Mouse (Mus musculus) forebrain, embryonic 14.5 days (tissue): ENCODE results near the gene Itpk1. TPM values are rescaled to one million over a fixed set of nuclear protein-coding genes. Genes with fewer than 3 reads are reported as not detected.

Experiments
- ATAC-seq: fragments of 200-750 bp; cut with Nextera tagmentation; 2 replicates; pipeline ENCODE4 v1.8.0; 2017; ENCODE audit warnings: mild to moderate bottlenecking, moderate library complexity
- DNase-seq: peaks from one replicate; pipeline ENCODE4 v3.0.0-alpha.2; 2015; ENCODE audit warnings: low spot score
- H3K27ac ChIP-seq: fragments of 300-500 bp; sonication (generic); 2 replicates; pipeline ENCODE4 v1.5.1; 2014; ENCODE audit warnings: low read depth, mild to moderate bottlenecking, control low read depth, low read length, moderate library complexity
- H3K27me3 ChIP-seq: fragments of 300-500 bp; sonication (generic); replicated peaks from 2 replicates; pipeline ENCODE4 v1.6.1; 2014; ENCODE audit warnings: low read length, control low read depth, mixed read lengths; ENCODE audit not compliant: control insufficient read depth, insufficient read depth
- H3K36me3 ChIP-seq: fragments of 300-500 bp; sonication (generic); 2 replicates; pipeline ENCODE4 v1.6.1; 2014; ENCODE audit warnings: low read length, control low read depth; ENCODE audit not compliant: control insufficient read depth, insufficient read depth
- H3K4me1 ChIP-seq: fragments of 300-500 bp; sonication (generic); 2 replicates; pipeline ENCODE4 v1.6.1; 2014; ENCODE audit warnings: antibody characterized with exemption, low read length, control low read depth; ENCODE audit not compliant: control insufficient read depth, insufficient read depth
- H3K4me2 ChIP-seq: fragments of 300-500 bp; sonication (generic); 2 replicates; pipeline ENCODE4 v1.6.1; 2014; ENCODE audit warnings: mild to moderate bottlenecking, control low read depth, low read length
- H3K4me3 ChIP-seq: fragments of 300-500 bp; sonication (generic); 2 replicates; pipeline ENCODE4 v1.5.1; 2014; ENCODE audit warnings: low read depth, low read length, control low read depth
- H3K9ac ChIP-seq: fragments of 300-500 bp; sonication (generic); 2 replicates; pipeline ENCODE4 v1.6.1; 2014; ENCODE audit warnings: mild to moderate bottlenecking, low read length, control low read depth, moderate library complexity
- H3K9me3 ChIP-seq: fragments of 300-500 bp; sonication (generic); replicated peaks from 2 replicates; pipeline ENCODE4 v1.6.1; 2016; ENCODE audit warnings: low read length, control low read depth, mixed read lengths; ENCODE audit not compliant: control insufficient read depth
- WGBS: fragments of 180-500 bp; shearing (Covaris S2); extraction: QIAGEN DNeasy Blood & Tissue Kit; methylation state at CpG from one replicate; pipeline ENCODE4 v1.1.7; 2014; 5-methylcytosine and 5-hydroxymethylcytosine counted together
- polyA plus RNA-seq: library from polyadenylated mRNA; unstranded; fragments of >200 nt; fragmentation: Nextera tagmentation; extraction: Ambion mirVana; gene quantifications from 2 replicates; pipeline ENCODE4 v1.2.1, GENCODE M21; 2014

Gene Itpk1
- polyA plus RNA-seq, 1 experiment from 2014 or later: 47.1 TPM

DNA sequence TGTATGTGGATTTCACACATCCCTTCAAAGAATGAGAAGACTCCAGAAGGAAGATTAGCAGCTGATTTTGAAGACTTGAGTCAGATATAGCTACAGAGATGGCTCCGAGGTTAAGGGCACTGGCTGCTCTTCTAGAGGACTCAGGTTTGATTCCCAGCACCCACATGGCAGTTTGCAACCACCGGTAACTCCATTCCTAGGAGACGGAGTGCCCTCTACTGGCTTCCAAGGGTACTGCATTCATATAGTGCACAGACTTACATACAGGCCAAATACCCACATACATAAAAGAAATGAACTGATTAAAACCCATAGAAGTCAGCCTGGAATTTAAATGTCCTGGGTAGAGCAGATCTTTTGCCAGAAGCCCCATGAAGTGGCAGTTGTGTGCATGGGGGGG, 106.2 kb downstream of the Itpk1 start:
- H3K27me3 ChIP-seq: no peaks in the 10 kb centered on the region
- no peak for DNase-seq
- no peak overlapping the region for H3K4me2 ChIP-seq
- no peak for ATAC-seq
- no peak overlapping the region for H3K27ac ChIP-seq
- H3K4me3 ChIP-seq: no peak overlapping the region
- WGBS: 100% methylated on average over 3 of the region's 3 CpGs
- peaks cover 26% of the 10 kb centered on the region for H3K4me1 ChIP-seq
- H3K9ac ChIP-seq: no peak overlapping the region
- 0 out of 2 replicates have a peak, but pooled peaks cover 3% of the 10 kb centered on the region for H3K9me3 ChIP-seq
- no peaks in the 10 kb centered on the region for H3K36me3 ChIP-seq

- DNase-seq (no peak), ATAC-seq (no peak)
- no peak overlapping the region for H3K4me3 ChIP-seq
- H3K36me3 ChIP-seq: no peaks in the 10 kb centered on the region
- H3K9me3 ChIP-seq: 0 out of 2 replicates have a peak, but pooled peaks cover 3% of the 10 kb centered on the region
- 86% methylated on average over 4 of the region's 4 CpGs for WGBS
- peaks cover 26% of the 10 kb centered on the region for H3K4me1 ChIP-seq
- no peak overlapping the region for H3K4me2 ChIP-seq
- no peaks in the 10 kb centered on the region for H3K27me3 ChIP-seq
- no peak overlapping the region for H3K27ac ChIP-seq
- H3K9ac ChIP-seq: no peak overlapping the region
Observed at GRCm38 (mm10) chr12:102597466-102597865, 107.3 kb downstream of the Itpk1 start.

- Histone ChIP-seq H3K9ac (no peak overlapping the region), H3K4me2 (no peak overlapping the region), H3K9me3 (0 out of 2 replicates have a peak, but pooled peaks cover 3% of the 10 kb centered on the region), H3K27me3 (no peaks in the 10 kb centered on the region), H3K36me3 (no peaks in the 10 kb centered on the region), H3K27ac (no peak overlapping the region), H3K4me3 (no peak overlapping the region), H3K4me1 (peaks cover 16% of the 10 kb centered on the region)
- DNase-seq (no peak), ATAC-seq (no peak)
- WGBS: 75% methylated on average over 7 of the region's 7 CpGs
Observed at GRCm38 (mm10) chr12:102596410-102596809, 108.3 kb downstream of the Itpk1 start.

DNA sequence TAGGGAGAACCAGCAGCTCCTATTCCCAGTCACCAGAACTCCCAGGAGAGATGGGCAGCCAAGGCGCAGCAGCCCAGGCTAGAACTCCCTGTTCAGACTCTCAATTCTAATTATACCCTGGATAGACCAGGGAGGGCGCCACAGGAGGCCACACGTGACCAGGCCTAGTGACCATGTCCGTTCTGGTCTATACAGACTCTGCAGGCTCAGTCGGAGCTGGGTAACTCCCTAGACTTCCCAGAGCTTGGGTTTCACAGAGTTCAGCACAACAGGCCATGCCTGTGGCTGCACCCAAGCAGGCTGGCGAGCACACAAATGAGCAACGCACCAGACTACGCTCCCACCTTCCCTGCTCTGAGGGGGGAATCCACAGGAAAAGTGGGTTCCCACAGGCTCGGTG, 110.1 kb downstream of the Itpk1 start:
- Histone ChIP-seq H3K9me3 (0 out of 2 replicates have a peak, but pooled peaks cover 3% of the 10 kb centered on the region), H3K4me3 (no peak overlapping the region), H3K9ac (no peak overlapping the region), H3K4me2 (no peak overlapping the region), H3K36me3 (no peaks in the 10 kb centered on the region), H3K27me3 (no peaks in the 10 kb centered on the region), H3K27ac (0 out of 2 replicates have a peak overlapping the region, but pooled peaks have one; percentile 52), H3K4me1 (0 out of 2 replicates have a peak, but pooled peaks cover 10% of the 10 kb centered on the region)
- DNase-seq: no peak
- 64% methylated on average over 9 of the region's 9 CpGs for WGBS
- ATAC-seq: peak; percentile 8; the same call in 1 of the 2 replicates

DNA sequence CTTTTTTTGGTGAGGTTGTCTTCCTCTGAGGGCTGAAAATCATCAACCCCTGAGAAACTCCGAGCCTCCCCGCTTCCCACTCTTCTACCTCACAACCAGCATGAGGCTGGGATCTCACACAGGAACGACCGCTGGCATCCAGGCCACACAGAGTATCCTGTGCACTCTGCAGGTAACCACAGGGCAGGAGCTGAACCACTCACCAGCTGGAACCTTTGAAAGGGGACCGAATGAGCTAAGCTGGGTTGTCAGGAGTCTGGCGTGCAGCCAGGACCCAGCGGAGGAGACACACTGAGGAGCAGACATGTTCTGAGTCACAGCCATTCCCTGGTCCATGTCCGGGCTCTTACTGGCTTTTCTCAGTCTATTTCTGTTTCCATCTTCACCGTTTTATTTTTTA, 111.0 kb downstream of the Itpk1 start:
- H3K27me3 ChIP-seq: no peaks in the 10 kb centered on the region
- WGBS: 42% methylated on average over 9 of the region's 9 CpGs
- ATAC-seq: peak; percentile 70
- no peak overlapping the region for H3K4me3 ChIP-seq
- 0 out of 2 replicates have a peak, but pooled peaks cover 3% of the 10 kb centered on the region for H3K9me3 ChIP-seq
- no peak overlapping the region; the same call in 1 of the 2 replicates for H3K9ac ChIP-seq
- peak overlapping the region; percentile 52; the same call in 1 of the 2 replicates for H3K27ac ChIP-seq
- peak; percentile 66 for DNase-seq
- H3K4me1 ChIP-seq: 0 out of 2 replicates have a peak, but pooled peaks cover 10% of the 10 kb centered on the region
- H3K4me2 ChIP-seq: no peak overlapping the region
- no peaks in the 10 kb centered on the region for H3K36me3 ChIP-seq

- Histone ChIP-seq H3K27me3 (no peaks in the 10 kb centered on the region), H3K9me3 (no peaks in the 10 kb centered on the region), H3K4me2 (no peak overlapping the region), H3K4me1 (0 out of 2 replicates have a peak, but pooled peaks cover 10% of the 10 kb centered on the region), H3K4me3 (no peak overlapping the region), H3K9ac (no peak overlapping the region), H3K27ac (no peak overlapping the region), H3K36me3 (0 out of 2 replicates have a peak, but pooled peaks cover 9% of the 10 kb centered on the region)
- no peak for DNase-seq
- ATAC-seq: no peak
- 92% methylated on average over 17 of the region's 17 CpGs for WGBS
Observed at GRCm38 (mm10) chr12:102590711-102591360, 113.9 kb downstream of the Itpk1 start.

DNA sequence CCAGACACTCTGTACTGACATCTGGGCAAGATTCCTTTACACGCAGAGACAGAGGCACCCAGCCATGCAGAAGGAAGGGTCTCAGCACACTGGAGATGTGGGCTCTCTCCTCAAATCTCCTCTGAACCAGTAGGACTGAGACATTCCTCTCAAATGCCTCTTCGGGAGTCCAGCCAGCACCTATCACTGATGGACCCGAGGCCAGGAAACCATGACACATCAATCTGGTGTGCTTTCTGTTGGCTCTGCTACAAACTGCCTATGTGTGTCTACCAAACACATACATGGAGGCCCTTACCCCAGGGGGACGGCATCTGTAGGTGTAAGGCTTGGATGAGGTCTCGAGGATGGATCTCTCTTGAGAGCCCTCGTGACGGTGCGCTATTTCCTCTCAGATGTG, 117.6 kb downstream of the Itpk1 start:
- H3K27me3 ChIP-seq: no peaks in the 10 kb centered on the region
- ATAC-seq (no peak), DNase-seq (no peak)
- no peaks in the 10 kb centered on the region for H3K4me1 ChIP-seq
- H3K9me3 ChIP-seq: no peaks in the 10 kb centered on the region
- H3K9ac ChIP-seq: no peak overlapping the region
- no peak overlapping the region for H3K4me3 ChIP-seq
- no peak overlapping the region; the same call in 1 of the 2 replicates for H3K27ac ChIP-seq
- H3K4me2 ChIP-seq: no peak overlapping the region
- 89% methylated on average over 8 of the region's 8 CpGs for WGBS
- H3K36me3 ChIP-seq: peaks cover 24% of the 10 kb centered on the region; the same call in 1 of the 2 replicates

GRCm38 (mm10) chr12:102586286-102586881, 118.3 kb downstream of the Itpk1 start:
- peaks cover 24% of the 10 kb centered on the region; the same call in 1 of the 2 replicates for H3K36me3 ChIP-seq
- no peaks in the 10 kb centered on the region for H3K4me1 ChIP-seq
- peak overlapping the region; percentile 41 for H3K27ac ChIP-seq
- H3K4me2 ChIP-seq: no peak overlapping the region
- WGBS: 68% methylated on average over 9 of the region's 9 CpGs
- DNase-seq (peak; percentile 28), ATAC-seq (no peak)
- H3K9ac ChIP-seq: no peak overlapping the region
- H3K4me3 ChIP-seq: no peak overlapping the region
- H3K27me3 ChIP-seq: no peaks in the 10 kb centered on the region
- H3K9me3 ChIP-seq: no peaks in the 10 kb centered on the region

DNA sequence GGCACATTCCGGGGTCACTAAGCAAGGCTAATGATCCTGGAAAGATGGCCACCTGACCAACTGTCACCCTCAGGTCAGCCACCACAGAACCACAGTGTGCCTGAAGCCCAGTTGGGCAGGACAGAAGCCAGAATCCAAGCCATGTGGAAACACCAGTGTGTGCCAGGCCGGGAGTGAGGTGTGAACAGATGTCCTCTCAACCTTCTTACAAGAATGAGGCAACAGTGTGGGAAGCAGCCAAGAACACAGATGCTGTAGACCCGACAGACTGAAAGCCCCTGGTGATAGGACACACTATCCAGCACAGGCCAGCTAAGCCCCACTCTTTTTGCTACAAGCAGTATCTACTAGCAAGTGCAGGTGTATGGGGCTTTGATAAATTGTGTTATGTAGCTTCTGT, 119.3 kb downstream of the Itpk1 start:
- Histone ChIP-seq H3K9me3 (no peaks in the 10 kb centered on the region), H3K36me3 (peaks cover 30% of the 10 kb centered on the region; the same call in 1 of the 2 replicates), H3K4me1 (no peaks in the 10 kb centered on the region), H3K27ac (peak overlapping the region; percentile 41), H3K9ac (no peak overlapping the region), H3K4me3 (no peak overlapping the region), H3K27me3 (no peaks in the 10 kb centered on the region), H3K4me2 (no peak overlapping the region)
- peak; percentile 83 for DNase-seq
- ATAC-seq: peak; percentile 85
- WGBS: 71% methylated on average over 3 of the region's 3 CpGs
